Mouse (Mus musculus) thymus, adult 2 months (tissue): Measurements from ENCODE around the gene Pla2g5. TPM values are rescaled to one million over a fixed set of nuclear protein-coding genes. Genes with fewer than 3 reads are reported as not detected.

ENCODE experiments used
- DNase-seq: peaks from one replicate; pipeline ENCODE4 v3.0.0; 2021
- H3K27ac ChIP-seq: fragments of 200-500 bp; 2 replicates; pipeline ENCODE4 v1.5.1; 2012; ENCODE audit warnings: low read length, control low read depth; ENCODE audit not compliant: control insufficient read depth, insufficient read depth
- H3K27me3 ChIP-seq: fragments of 200-500 bp; 2 replicates; pipeline ENCODE4 v1.6.1; 2012; ENCODE audit warnings: mild to moderate bottlenecking, low read length, moderate library complexity, mixed read lengths; ENCODE audit not compliant: control insufficient read depth, insufficient read depth
- H3K36me3 ChIP-seq: fragments of 200-500 bp; 2 replicates; pipeline ENCODE4 v1.6.1; 2012; ENCODE audit warnings: mild to moderate bottlenecking, low read length, moderate library complexity; ENCODE audit not compliant: control insufficient read depth, insufficient read depth
- H3K4me1 ChIP-seq: fragments of 200-500 bp; replicated peaks from 2 replicates; pipeline ENCODE4 v1.6.1; 2012; ENCODE audit warnings: low read length; ENCODE audit not compliant: control insufficient read depth, insufficient read depth
- H3K4me3 ChIP-seq: fragments of 200-500 bp; 2 replicates; pipeline ENCODE4 v1.5.1; 2012; ENCODE audit warnings: mild to moderate bottlenecking, low read length, control low read depth, moderate library complexity; ENCODE audit not compliant: control insufficient read depth, insufficient read depth
- CTCF ChIP-seq: fragments of 200-500 bp; IDR thresholded peaks from 2 replicates; pipeline ENCODE4 v1.5.1; 2012; ENCODE audit warnings: mild to moderate bottlenecking, control low read depth, low read length, moderate library complexity, borderline replicate concordance; ENCODE audit not compliant: control insufficient read depth, poor library complexity, insufficient read depth; ENCODE audit errors: extremely low read depth
- POLR2A ChIP-seq: fragments of 200-500 bp; IDR thresholded peaks from 2 replicates; pipeline ENCODE4 v1.6.1; 2012; ENCODE audit warnings: mild to moderate bottlenecking, low read length, control low read depth, moderate library complexity; ENCODE audit not compliant: control insufficient read depth, poor library complexity, insufficient read depth; ENCODE audit errors: extremely low read depth
- WGBS: fragments of 180-500 bp; shearing (Covaris S2); methylation state at CpG from one replicate; pipeline ENCODE4 v1.1.7; 2018; 5-methylcytosine and 5-hydroxymethylcytosine counted together
- polyA plus RNA-seq: library from polyadenylated mRNA; depleted of rRNA; stranded (reverse); fragments of >200 nt; gene quantifications from 2 replicates; pipeline ENCODE4 v1.2.3, GENCODE M21; 2012

Gene Pla2g5
- polyA plus RNA-seq, 1 experiment: 11.5 TPM

DNA sequence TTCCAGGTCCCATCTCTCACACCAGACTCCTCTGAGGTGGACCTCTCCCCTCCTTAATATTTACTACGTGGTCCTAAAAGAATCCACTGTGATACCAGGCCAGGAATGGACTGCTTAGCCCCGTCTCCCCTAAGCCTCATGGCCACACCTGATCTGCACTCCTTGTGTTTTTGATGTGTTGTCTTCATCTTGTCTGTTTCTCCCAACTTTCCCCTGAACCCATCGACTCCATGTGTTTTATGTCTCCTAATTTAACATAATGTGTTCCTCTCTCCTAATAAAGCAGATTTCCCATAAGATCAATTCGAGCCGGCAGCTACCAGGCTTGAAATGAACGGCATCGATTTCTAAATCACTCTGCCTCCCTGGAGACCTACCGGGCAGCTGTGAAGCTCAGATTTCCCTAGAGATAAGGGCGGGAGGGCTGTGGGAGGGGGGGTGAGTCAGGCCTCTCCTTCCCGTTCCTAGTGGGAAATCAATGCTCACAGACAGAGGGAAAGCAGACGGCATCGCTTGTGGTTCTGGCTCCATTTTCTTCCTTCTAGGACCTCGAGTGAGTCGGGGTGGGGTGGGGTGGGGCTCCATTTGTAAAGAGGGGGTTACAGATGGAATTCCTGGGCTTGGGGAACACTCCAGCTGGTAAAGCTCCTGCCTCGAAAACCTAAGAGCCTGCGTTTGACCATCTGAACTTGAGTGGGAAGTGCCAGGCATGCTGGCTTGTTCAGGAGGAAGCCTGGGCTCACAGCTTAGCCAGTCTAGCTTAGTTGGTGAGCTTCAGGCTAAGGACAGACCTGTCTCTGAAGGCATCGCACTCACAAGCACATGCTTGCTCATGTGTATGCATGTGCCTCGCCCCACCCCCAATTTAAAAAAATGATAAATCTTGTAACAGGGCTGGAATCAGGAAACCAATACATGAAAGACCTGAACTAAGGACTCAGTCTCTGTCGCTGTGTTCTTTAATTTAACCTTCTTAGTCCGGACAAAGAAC is 85.6 kb downstream of the Pla2g5 start:
- no peaks in the 10 kb centered on the region for H3K36me3 ChIP-seq
- WGBS: 46% methylated on average over 20 of the region's 20 CpGs

DNA sequence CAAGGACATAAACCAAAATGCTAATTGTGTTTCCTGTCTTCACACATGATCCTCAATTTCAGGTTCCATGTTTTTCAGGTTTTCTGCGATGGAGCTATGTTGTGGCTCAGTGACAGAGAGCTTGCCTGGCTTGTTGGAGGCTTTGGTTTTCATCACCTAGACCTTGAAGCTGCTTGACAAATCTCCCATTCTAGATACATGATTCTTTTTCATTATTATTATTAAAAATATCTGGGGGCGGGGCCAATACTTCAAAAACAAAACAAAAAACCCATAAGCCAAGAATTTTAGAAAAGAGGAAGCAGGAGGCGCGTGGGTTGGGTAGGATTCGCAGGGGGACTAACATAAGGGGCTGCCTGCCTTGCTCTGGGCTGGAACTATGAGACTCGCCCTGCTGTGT is 87.8 kb downstream of the Pla2g5 start, which contains the start of gene Pla2g2d:
TSS of gene Pla2g2d (plus strand) at position 301 of the 400 bp plus-strand sequence.
- no peak for DNase-seq
- no peak within 1 kb of the TSS for H3K4me3 ChIP-seq
- no peaks in the 10 kb centered on the region for H3K27me3 ChIP-seq
- H3K36me3 ChIP-seq: no peaks in the 10 kb centered on the region
- 57% methylated on average over 6 of the region's 6 CpGs for WGBS
- no peak for TF ChIP-seq POLR2A
- TF ChIP-seq CTCF: no peak
- H3K4me1 ChIP-seq: no peaks in the 10 kb centered on the region
- H3K27ac ChIP-seq: no peak within 1 kb of the TSS

More for the DNA sequence above, 85.6 kb downstream of the Pla2g5 start:
- no peak for DNase-seq
- Histone ChIP-seq H3K27me3 (no peaks in the 10 kb centered on the region), H3K27ac (no peak overlapping the region), H3K4me3 (no peak overlapping the region), H3K4me1 (no peaks in the 10 kb centered on the region)
- TF ChIP-seq POLR2A: no peak
- no peak for TF ChIP-seq CTCF

DNA sequence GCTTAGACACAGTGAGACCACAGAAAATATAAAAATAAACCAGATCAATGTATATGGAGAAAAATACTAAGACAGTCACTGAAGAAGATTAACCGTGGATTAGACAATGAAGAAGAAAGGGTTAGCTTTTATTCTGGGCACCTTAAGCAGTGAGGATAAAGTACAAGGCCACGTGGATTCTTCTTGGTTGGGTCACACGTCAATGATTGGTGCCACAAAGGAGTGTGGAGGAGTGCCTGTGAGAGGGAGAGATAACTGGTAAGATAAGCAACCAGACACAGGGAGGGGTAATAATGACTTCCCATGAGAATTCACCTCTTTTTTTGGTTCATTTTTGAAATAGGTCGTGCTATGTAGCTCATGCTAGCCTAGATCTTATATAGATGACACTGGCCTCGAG is 90.9 kb downstream of the Pla2g5 start:
- Histone ChIP-seq H3K27ac (no peak overlapping the region), H3K27me3 (no peaks in the 10 kb centered on the region), H3K4me1 (no peaks in the 10 kb centered on the region), H3K4me3 (no peak overlapping the region), H3K36me3 (no peaks in the 10 kb centered on the region)
- no peak for DNase-seq
- TF ChIP-seq POLR2A (no peak), CTCF (no peak)
- WGBS: 78% methylated on average over 5 of the region's 5 CpGs

DNA sequence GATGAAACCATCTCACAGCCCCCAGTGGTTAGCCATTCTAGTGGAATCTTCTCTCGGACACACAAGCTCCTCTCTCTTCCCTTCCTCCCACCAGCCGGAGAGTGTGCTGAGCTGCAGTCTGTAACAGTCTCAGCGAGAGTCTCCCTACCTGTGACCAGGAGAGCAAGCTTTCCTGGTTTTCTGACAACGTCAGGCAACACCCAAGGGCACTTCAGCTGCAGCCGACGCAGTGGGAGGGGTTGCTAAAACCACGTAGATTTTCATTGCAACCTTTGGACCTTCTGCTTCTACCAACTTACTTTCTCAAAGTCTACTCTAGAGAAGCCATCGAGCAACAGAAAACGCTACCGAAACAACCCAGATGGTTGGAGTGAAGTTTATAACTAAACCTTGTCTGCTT is 91.3 kb downstream of the Pla2g5 start:
- DNase-seq: no peak
- 89% methylated on average over 10 of the region's 10 CpGs for WGBS
- no peak overlapping the region for H3K27ac ChIP-seq

DNA sequence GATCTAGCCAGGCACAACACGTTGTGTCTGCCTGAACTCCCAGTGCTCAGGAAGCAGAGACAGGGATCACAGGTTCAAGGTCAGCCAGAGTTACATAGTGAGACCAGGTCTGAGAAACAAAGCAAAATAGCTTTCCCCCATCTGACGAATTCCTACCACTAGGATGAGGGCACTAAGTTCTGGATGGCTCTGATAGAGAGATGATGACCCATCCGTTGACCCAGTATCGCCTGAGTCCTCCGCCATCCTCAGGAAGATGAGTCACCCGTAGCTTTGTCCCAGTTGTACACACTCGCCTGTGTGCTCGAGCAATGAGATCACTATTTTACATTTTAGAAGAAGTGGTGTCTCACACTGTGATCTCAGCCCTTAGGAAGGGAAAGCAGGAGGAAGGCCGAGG is 101.0 kb downstream of the Pla2g5 start:
- H3K4me3 ChIP-seq: no peak overlapping the region
- H3K4me1 ChIP-seq: no peaks in the 10 kb centered on the region
- H3K36me3 ChIP-seq: no peaks in the 10 kb centered on the region
- H3K27me3 ChIP-seq: no peaks in the 10 kb centered on the region
- no peak for TF ChIP-seq POLR2A
- no peak for TF ChIP-seq CTCF
- no peak for DNase-seq
- 75% methylated on average over 9 of the region's 9 CpGs for WGBS
- no peak overlapping the region for H3K27ac ChIP-seq

More for the DNA sequence above, 91.3 kb downstream of the Pla2g5 start:
- Histone ChIP-seq H3K27me3 (no peaks in the 10 kb centered on the region), H3K36me3 (no peaks in the 10 kb centered on the region), H3K4me1 (no peaks in the 10 kb centered on the region), H3K4me3 (no peak overlapping the region)
- TF ChIP-seq CTCF: no peak
- no peak for TF ChIP-seq POLR2A

DNA sequence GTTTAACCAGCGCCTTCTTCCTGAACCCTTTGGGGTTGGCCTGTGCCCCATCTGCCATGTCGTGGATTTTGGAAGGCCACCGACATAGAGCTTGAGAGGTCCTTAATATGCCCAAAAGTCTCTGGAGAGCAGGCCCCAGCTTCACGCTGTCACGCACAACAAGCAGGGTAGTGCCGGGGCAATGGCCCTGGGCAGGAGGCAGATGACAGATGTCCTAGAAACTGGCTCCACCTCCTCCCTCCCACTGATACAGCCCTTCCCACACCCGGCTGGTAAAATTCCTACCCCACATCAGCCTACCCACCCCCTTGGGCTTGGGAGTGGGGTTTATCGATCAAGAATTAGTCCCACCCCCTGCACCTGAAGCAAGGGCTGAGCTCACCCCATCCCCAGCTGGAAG is 105.9 kb downstream of the Pla2g5 start, which contains the start of gene Pla2g2f:
TSS of gene Pla2g2f (minus strand) at position 211 of the 400 bp plus-strand sequence.
- H3K4me1 ChIP-seq: no peaks in the 10 kb centered on the region
- no peaks in the 10 kb centered on the region; the same call in 1 of the 2 replicates for H3K27me3 ChIP-seq
- H3K27ac ChIP-seq: no peak within 1 kb of the TSS
- no peak for TF ChIP-seq CTCF
- no peak for TF ChIP-seq POLR2A
- H3K4me3 ChIP-seq: no peak within 1 kb of the TSS
- no peak for DNase-seq
- WGBS: 93% methylated on average over 8 of the region's 8 CpGs
- H3K36me3 ChIP-seq: no peaks in the 10 kb centered on the region
